Mouse (Mus musculus) heart, postnatal 0 days (tissue): ENCODE results near the gene Slc35a1.

Source experiments
- CTCF ChIP-seq: IDR thresholded peaks from 2 replicates; pipeline ENCODE4 v1.5.1; 2016; ENCODE audit warnings: antibody characterized with exemption, control low read depth, low read depth
- EP300 ChIP-seq: IDR thresholded peaks from 2 replicates; pipeline ENCODE4 v1.6.1; 2016; ENCODE audit warnings: antibody characterized with exemption, low read depth

- no peak for TF ChIP-seq CTCF
- TF ChIP-seq EP300, result no peak
Measured at GRCm38 (mm10) chr4:34661514-34661913, 25.7 kb downstream of the Slc35a1 start.
